Mouse (Mus musculus) hindbrain, embryonic 15.5 days (tissue): Measurements from ENCODE around the gene Samd4b. TPM values are rescaled to one million over a fixed set of nuclear protein-coding genes. Genes with fewer than 3 reads are reported as not detected.
"Not testable (repeated sequence)": the region's sequence is repeated elsewhere in the genome, so short reads cannot be mapped to it uniquely, and the experiment has no call there.

Experiments
- ATAC-seq: fragments of 200-750 bp; cut with Nextera tagmentation; 2 replicates; pipeline ENCODE4 v1.8.0; 2017; ENCODE audit warnings: low read depth, moderate number of reproducible peaks, moderate TSS enrichment; ENCODE audit not compliant: low FRiP score
- H3K27ac ChIP-seq: fragments of 300-500 bp; sonication (generic); replicated peaks from 2 replicates; pipeline ENCODE4 v1.5.1; 2015; ENCODE audit warnings: mild to moderate bottlenecking, inconsistent platforms
- H3K27me3 ChIP-seq: fragments of 300-500 bp; sonication (generic); 2 replicates; pipeline ENCODE4 v1.6.1; 2015; ENCODE audit warnings: control low read depth, inconsistent platforms
- H3K36me3 ChIP-seq: fragments of 300-500 bp; sonication (generic); 2 replicates; pipeline ENCODE4 v1.6.1; 2015; ENCODE audit warnings: control low read depth, inconsistent platforms
- H3K4me1 ChIP-seq: fragments of 300-500 bp; sonication (generic); replicated peaks from 2 replicates; pipeline ENCODE4 v1.6.1; 2015; ENCODE audit warnings: control low read depth, inconsistent platforms
- H3K4me2 ChIP-seq: fragments of 300-500 bp; sonication (generic); 2 replicates; pipeline ENCODE4 v1.6.1; 2015; ENCODE audit warnings: moderate library complexity, mild to moderate bottlenecking, inconsistent platforms
- H3K4me3 ChIP-seq: fragments of 300-500 bp; sonication (generic); 2 replicates; pipeline ENCODE4 v1.5.1; 2015; ENCODE audit warnings: mild to moderate bottlenecking, inconsistent platforms
- H3K9ac ChIP-seq: fragments of 300-500 bp; sonication (generic); 2 replicates; pipeline ENCODE4 v1.6.1; 2015; ENCODE audit warnings: inconsistent platforms
- H3K9me3 ChIP-seq: fragments of 300-500 bp; sonication (generic); 2 replicates; pipeline ENCODE4 v1.6.1; 2016; ENCODE audit warnings: control low read depth, inconsistent platforms
- WGBS: fragments of 180-500 bp; shearing (Covaris S2); methylation state at CpG from one replicate; pipeline ENCODE4 v1.1.7; 2015; 5-methylcytosine and 5-hydroxymethylcytosine counted together
- polyA plus RNA-seq: library from polyadenylated mRNA; unstranded; fragments of >200 nt; fragmentation: Nextera tagmentation; extraction: Ambion mirVana; gene quantifications from 2 replicates; pipeline ENCODE4 v1.2.1, GENCODE M21; 2015

Gene Samd4b
- polyA plus RNA-seq, 1 experiment from 2014 or later = 28.1 TPM

DNA sequence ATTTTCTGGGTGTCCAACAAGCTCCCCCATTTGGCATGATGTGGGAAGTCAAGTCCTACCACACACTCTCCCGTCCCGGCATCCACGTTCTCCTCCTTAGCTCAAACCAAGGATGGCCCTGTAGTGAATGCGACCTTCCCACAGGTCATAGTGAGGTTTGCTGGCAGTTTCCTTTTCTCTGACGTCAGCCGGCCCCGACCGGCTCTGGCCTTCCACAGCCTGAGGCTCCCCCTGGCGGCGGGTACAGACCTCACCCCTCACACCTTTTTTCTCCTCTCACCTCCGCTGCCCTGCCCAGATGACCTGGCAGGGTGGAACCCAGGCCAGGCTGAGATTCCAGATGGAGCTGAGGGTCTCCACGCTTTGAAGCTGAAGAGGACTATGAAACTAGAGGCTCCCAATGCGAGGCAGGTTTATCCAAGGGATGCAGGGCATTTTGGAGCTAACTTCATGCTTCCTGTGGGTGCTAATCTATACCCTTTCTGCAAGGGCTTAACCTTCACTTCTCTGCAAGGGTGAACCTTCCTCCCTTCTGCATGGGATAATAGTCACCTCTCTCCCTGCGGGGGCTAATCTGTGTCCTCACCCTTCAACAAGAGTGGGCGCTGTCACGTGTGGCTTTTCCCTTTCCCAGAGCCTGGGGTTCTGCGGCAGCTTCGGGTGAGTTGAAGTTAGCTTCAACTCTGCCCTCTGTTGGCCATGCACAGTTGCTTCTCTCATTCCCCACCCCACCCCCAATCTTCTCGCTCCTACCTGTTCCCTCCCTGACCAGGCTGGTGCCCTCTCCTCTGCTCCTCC is 69.8 kb downstream of the Samd4b start:
- H3K4me2 ChIP-seq = no peak overlapping the region
- H3K9me3 ChIP-seq = no peaks in the 10 kb centered on the region
- no peak for ATAC-seq
- H3K9ac ChIP-seq = no peak overlapping the region
- H3K4me3 ChIP-seq = no peak overlapping the region
- WGBS = 9% methylated on average over 19 of the region's 19 CpGs
- H3K36me3 ChIP-seq = no peaks in the 10 kb centered on the region
- no peaks in the 10 kb centered on the region for H3K27me3 ChIP-seq
- no peaks in the 10 kb centered on the region for H3K4me1 ChIP-seq
- no peak overlapping the region for H3K27ac ChIP-seq

DNA sequence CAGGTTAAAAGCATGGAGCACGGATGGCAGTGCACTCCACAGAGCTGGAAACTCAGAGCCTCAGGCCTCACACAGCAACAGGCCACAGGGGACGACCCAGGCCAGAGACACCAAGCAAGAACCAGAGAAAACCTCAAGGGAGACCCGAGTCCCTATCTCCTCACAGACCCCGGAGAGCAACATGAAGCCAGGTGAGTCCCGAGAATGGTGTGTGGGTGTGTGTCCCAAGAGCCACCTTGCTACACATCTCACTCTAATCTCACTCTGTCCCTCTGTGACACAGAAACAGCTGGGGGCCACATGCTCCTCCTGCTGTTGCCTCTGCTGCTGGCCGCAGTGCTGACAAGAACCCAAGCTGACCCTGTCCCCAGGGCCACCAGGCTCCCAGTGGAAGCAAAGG is 75.4 kb downstream of the Samd4b start, which contains the start of gene Ifnl3:
TSS of gene Ifnl3 (plus strand) at position 301 of the 400 bp plus-strand sequence.
- H3K9ac ChIP-seq, H3K9me3 ChIP-seq: not testable (repeated sequence)
- WGBS = 81% methylated on average over 5 of the region's 6 CpGs

DNA sequence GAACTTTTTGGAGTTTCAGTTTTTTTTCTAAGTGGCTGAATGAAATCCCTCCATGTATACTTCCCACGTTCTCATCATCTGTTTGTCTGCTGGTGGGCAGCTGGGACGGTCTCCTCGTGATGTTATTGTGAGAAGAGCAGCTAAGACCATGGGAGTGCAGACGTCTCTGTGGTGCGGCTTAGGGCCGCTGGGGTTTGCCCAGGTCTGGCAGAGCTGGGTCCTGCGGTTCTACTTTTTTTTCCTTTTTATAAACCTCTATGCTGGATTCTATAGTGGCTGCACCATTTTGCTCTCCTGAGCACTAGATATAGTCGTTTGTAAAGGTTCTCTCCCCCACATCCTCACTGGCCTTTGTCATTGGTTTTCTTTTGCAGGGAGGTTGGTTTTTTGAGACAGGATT is 86.5 kb downstream of the Samd4b start:
- Histone ChIP-seq H3K4me2 (no peak overlapping the region), H3K4me1 (no peaks in the 10 kb centered on the region), H3K9ac (no peak overlapping the region), H3K36me3 (no peaks in the 10 kb centered on the region), H3K9me3 (no peaks in the 10 kb centered on the region), H3K27me3 (no peaks in the 10 kb centered on the region), H3K27ac (no peak overlapping the region), H3K4me3 (no peak overlapping the region)
- WGBS = 76% methylated on average over 8 of the region's 8 CpGs
- ATAC-seq = no peak

More for the DNA sequence above, 75.4 kb downstream of the Samd4b start, which contains the start of gene Ifnl3:
- not testable (repeated sequence) for H3K27me3 ChIP-seq, H3K4me3 ChIP-seq, H3K36me3 ChIP-seq, H3K27ac ChIP-seq, H3K4me1 ChIP-seq, H3K4me2 ChIP-seq, ATAC-seq

DNA sequence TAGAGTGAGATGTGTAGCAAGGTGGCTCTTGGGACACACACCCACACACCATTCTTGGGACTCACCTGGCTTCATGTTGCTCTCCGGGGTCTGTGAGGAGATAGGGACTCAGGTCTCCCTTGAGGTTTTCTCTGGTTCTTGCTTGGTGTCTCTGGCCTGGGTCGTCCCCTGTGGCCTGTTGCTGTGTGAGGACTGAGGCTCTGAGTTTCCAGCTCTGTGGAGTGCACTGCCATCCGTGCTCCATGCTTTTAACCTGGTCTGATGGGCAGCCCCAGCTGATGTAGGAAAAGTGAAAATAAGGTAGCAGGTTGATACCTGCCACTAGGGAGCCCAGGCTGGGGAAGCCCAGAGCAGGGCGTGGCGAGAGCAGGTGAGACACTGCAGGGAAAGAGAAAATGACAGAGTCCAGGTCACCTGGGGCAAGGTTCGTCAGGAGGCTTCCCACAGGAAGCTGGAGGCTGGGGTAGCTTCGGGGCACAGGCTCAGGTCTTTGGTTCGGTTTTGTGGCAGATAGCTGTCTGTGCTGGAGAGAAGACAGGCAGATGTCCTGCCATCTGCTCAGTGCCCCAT is 87.5 kb downstream of the Samd4b start, which contains the start of gene Ifnl2:
TSS of gene Ifnl2 (minus strand) at position 51 of the 570 bp plus-strand sequence.
- H3K4me3 ChIP-seq, H3K9me3 ChIP-seq, H3K27me3 ChIP-seq, H3K4me1 ChIP-seq, H3K36me3 ChIP-seq, H3K9ac ChIP-seq, H3K27ac ChIP-seq, H3K4me2 ChIP-seq, ATAC-seq: not testable (repeated sequence)
- 71% methylated on average over 8 of the region's 8 CpGs for WGBS

DNA sequence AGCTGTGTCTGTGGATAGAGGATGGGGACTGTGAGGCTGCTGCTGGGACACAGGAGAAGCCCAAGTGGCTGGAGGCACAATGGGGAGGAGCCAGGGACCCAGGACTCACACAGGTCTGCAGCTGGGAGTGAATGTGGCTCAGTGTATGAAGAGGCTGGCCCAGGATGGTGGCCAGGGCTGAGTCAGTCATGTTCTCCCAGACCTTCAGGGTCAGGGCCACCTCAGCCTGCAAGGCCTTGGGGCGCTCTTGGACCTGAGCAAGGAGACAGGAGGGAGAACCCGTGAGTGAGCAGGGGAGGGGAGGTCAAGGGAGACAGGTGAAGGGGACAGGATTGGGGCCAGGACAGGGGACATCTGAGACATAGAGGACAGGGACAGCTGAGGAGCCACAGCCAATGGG is 88.8 kb downstream of the Samd4b start:
- H3K9me3 ChIP-seq, ATAC-seq, H3K4me3 ChIP-seq, H3K27me3 ChIP-seq, H3K27ac ChIP-seq, H3K9ac ChIP-seq, H3K4me2 ChIP-seq, H3K36me3 ChIP-seq, H3K4me1 ChIP-seq: not testable (repeated sequence)
- 88% methylated on average over 2 of the region's 2 CpGs for WGBS

DNA sequence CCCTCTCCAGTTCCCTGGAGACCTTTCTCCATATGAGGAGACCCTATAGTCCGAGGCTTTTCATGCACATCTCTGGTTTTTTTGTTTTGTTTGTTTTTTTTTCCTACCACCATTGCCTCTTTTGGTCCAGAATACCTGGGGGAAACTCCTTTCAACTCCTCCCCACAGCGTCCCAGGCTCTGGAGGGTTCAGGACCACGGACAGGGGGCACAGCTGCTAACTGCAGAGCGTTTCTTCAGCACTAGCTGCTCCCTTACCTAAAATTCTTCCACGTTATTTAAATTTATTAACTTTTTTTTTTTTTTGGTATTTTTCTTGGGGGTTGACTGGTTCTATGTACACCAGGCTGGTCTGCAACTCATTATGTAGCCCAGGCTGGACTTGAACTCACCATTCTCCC is 92.4 kb downstream of the Samd4b start:
- 11% methylated on average over 5 of the region's 5 CpGs for WGBS
- Histone ChIP-seq H3K4me1 (no peaks in the 10 kb centered on the region), H3K27ac (no peak overlapping the region), H3K36me3 (no peaks in the 10 kb centered on the region), H3K9me3 (peaks cover 9% of the 10 kb centered on the region), H3K4me2 (no peak overlapping the region), H3K9ac (no peak overlapping the region), H3K27me3 (no peaks in the 10 kb centered on the region; the same call in 1 of the 2 replicates), H3K4me3 (no peak overlapping the region)
- ATAC-seq = no peak

DNA sequence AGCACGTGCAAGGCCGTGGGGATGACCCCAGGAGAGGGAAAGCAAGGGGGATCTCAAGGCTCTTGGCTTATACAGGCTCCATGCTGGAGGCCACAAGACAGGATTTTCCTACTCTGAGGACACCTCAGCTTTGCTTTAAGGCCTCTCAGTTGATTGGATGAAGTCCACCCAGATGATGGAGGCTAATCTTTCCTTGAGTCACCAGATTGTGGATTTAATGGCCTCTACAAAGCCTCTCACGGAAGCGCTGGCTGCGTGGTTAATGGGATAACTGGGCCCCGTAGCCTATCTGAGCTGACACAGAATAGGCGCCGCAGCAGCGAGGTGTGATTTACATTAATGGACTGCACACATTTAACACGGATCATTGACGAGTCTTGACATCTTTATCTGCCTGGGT is 102.5 kb downstream of the Samd4b start:
- Histone ChIP-seq H3K4me2 (no peak overlapping the region), H3K27me3 (no peaks in the 10 kb centered on the region), H3K9me3 (no peaks in the 10 kb centered on the region), H3K4me3 (no peak overlapping the region), H3K4me1 (peaks cover 4% of the 10 kb centered on the region; the same call in 1 of the 2 replicates), H3K36me3 (no peaks in the 10 kb centered on the region), H3K9ac (no peak overlapping the region), H3K27ac (no peak overlapping the region)
- 55% methylated on average over 11 of the region's 11 CpGs for WGBS
- ATAC-seq = no peak

DNA sequence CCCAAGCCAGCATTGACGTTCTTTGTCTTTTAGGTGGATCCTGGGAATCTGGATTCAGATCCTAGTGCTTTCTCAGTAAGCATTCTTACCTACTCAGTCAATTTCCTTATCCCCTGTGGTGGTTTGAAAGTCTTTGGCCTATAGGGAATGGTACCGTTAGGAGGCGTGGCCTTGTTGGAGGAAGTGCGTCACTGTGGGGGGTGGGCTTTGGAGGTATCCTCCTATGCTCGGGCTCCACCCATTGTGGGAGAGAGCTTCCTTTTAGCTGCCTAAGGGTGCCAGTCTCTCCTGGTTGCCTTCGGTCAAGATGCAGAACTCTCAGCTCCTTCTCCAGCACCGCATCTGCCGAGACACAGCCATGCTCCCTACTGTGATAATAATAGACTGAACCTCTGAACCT is 105.6 kb downstream of the Samd4b start:
- no peak overlapping the region for H3K27ac ChIP-seq
- no peak overlapping the region for H3K9ac ChIP-seq
- peaks cover 14% of the 10 kb centered on the region for H3K4me1 ChIP-seq
- no peaks in the 10 kb centered on the region for H3K36me3 ChIP-seq
- H3K9me3 ChIP-seq = no peaks in the 10 kb centered on the region
- WGBS = 86% methylated on average over 8 of the region's 8 CpGs
- no peak overlapping the region for H3K4me2 ChIP-seq
- H3K27me3 ChIP-seq = peaks cover 6% of the 10 kb centered on the region; the same call in 1 of the 2 replicates
- no peak overlapping the region for H3K4me3 ChIP-seq
- no peak for ATAC-seq

DNA sequence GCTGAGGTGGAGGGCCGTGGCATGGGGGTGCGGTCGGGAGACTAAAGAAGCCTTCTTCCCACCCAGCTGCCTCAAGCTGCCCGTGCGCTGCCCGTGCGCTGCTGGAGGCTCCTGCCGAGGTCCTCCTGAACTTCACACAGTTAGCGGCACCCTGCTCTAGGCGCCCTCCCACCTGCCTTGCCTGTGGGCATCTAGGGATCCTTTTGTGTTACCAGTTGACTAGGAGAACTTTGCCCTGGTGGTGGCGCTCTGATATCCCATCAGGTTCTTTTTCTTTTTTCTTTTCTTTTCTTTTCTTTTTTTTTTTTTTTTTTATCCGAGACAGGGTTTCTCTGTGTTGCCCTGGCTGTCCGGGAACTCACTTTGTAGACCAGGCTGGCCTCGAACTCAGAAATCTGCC is 107.0 kb downstream of the Samd4b start:
- H3K27me3 ChIP-seq = peaks cover 10% of the 10 kb centered on the region
- H3K9ac ChIP-seq = no peak overlapping the region
- peak overlapping the region; percentile 28; the same call in 1 of the 2 replicates for H3K4me2 ChIP-seq
- H3K27ac ChIP-seq = no peak overlapping the region
- 27% methylated on average over 13 of the region's 14 CpGs for WGBS
- no peaks in the 10 kb centered on the region for H3K36me3 ChIP-seq
- H3K4me1 ChIP-seq = peaks cover 14% of the 10 kb centered on the region
- no peak for ATAC-seq
- H3K9me3 ChIP-seq = no peaks in the 10 kb centered on the region
- H3K4me3 ChIP-seq = no peak overlapping the region

DNA sequence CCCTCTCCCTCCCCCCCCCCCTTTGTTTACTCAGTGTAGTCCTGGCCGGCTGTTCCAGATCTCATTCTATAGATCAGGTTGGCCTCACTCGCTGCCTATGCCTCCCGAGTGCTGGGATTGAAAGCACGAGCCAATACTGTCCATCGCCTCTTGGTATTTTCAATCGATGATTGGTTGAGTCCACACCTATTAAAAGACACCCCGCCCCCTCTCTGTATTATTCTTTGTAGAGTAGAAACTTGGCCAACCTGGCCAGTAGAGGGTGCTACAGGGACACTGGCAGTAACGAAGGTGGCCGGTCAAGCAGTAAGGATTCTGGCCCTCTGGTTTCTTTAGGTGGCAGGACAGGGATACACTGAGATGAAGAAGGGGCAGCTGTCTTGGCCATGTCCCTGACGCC is 107.5 kb downstream of the Samd4b start:
- H3K4me1 ChIP-seq = peaks cover 14% of the 10 kb centered on the region
- no peak overlapping the region for H3K4me3 ChIP-seq
- H3K27ac ChIP-seq = no peak overlapping the region
- H3K4me2 ChIP-seq = peak overlapping the region; percentile 28
- WGBS = 4% methylated on average over 10 of the region's 10 CpGs
- no peak overlapping the region for H3K9ac ChIP-seq
- peaks cover 10% of the 10 kb centered on the region for H3K27me3 ChIP-seq
- no peaks in the 10 kb centered on the region for H3K36me3 ChIP-seq
- peak; percentile 23; the same call in 1 of the 2 replicates for ATAC-seq
- H3K9me3 ChIP-seq = no peaks in the 10 kb centered on the region

DNA sequence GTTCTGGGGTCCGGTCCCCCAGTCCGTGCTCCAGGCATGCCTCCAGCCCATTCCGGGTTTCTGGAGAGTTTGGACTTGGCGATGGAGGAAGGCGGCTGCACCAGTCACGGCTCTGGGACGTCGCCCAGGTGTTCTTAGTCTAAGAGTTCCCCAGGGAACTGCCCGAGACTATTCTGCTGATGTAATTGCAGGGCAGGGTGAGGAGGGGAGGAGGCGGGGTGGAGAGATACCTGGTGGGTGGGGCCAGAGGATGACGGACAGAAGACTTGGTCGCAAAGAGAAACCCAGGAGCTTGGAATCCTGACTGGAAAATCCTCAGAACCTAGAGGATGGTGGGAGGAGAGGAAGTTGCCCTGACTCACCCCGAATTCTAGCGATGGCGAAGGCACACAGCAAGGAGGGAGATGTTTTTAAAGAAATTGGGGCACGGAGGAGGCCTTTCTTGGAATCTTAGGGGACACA is 109.9 kb downstream of the Samd4b start:
- Histone ChIP-seq H3K36me3 (no peaks in the 10 kb centered on the region), H3K9ac (peak overlapping the region; percentile 1; the same call in 1 of the 2 replicates), H3K27ac (no peak overlapping the region), H3K4me1 (peaks cover 14% of the 10 kb centered on the region), H3K4me2 (peak overlapping the region; percentile 59), H3K27me3 (peaks cover 10% of the 10 kb centered on the region), H3K4me3 (peak overlapping the region; percentile 32), H3K9me3 (no peaks in the 10 kb centered on the region)
- ATAC-seq = peak; percentile 51; the same call in 1 of the 2 replicates
- WGBS = 4% methylated on average over 16 of the region's 16 CpGs

DNA sequence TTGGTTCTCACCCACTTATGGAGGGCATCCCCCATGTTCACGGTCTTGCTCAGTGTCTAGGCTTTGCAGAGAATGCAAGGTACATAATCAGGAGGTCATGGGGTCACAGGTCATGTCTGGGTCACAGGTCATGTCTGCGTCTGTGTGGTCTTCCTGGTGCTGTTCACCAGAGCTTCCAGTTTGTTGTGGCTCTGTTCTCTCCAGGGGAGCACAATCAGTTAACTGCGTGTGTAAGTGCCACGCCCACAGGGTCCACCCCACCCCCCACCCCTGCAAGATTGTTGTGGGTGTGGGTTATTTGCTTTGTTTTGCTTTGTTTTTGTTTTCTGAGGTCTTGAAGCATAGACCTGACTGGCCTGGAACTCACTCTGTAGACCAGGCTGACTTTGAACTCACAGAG is 113.8 kb downstream of the Samd4b start:
- Histone ChIP-seq H3K4me2 (no peak overlapping the region), H3K27ac (no peak overlapping the region), H3K4me3 (no peak overlapping the region), H3K36me3 (no peaks in the 10 kb centered on the region), H3K27me3 (peaks cover 10% of the 10 kb centered on the region), H3K9me3 (no peaks in the 10 kb centered on the region), H3K4me1 (peaks cover 9% of the 10 kb centered on the region), H3K9ac (no peak overlapping the region)
- no peak for ATAC-seq
- 27% methylated on average over 4 of the region's 4 CpGs for WGBS
